Mouse (Mus musculus) kidney, embryonic 16.5 days (tissue): ENCODE measurements around the gene Grik4. TPM values are rescaled to one million over a fixed set of nuclear protein-coding genes. Genes with fewer than 3 reads are reported as not detected.

Source experiments
- ATAC-seq: fragments of 200-750 bp; cut with Nextera tagmentation; 2 replicates; pipeline ENCODE4 v1.8.0; 2017; ENCODE audit warnings: moderate TSS enrichment; ENCODE audit not compliant: low FRiP score, low TSS enrichment
- H3K27ac ChIP-seq: fragments of 300-500 bp; sonication (generic); 2 replicates; pipeline ENCODE4 v1.5.1; 2014; ENCODE audit warnings: low read length
- H3K27me3 ChIP-seq: fragments of 300-500 bp; sonication (generic); 2 replicates; pipeline ENCODE4 v1.6.1; 2014; ENCODE audit warnings: low read length, control low read depth, mixed read lengths; ENCODE audit not compliant: insufficient read depth
- H3K36me3 ChIP-seq: fragments of 300-500 bp; sonication (generic); 2 replicates; pipeline ENCODE4 v1.6.1; 2014; ENCODE audit warnings: low read length, control low read depth, mixed read lengths; ENCODE audit not compliant: insufficient read depth
- H3K4me1 ChIP-seq: fragments of 300-500 bp; sonication (generic); 2 replicates; pipeline ENCODE4 v1.6.1; 2014; ENCODE audit warnings: low read length, control low read depth, mixed read lengths; ENCODE audit not compliant: insufficient read depth
- H3K4me2 ChIP-seq: fragments of 300-500 bp; sonication (generic); replicated peaks from 2 replicates; pipeline ENCODE4 v1.6.1; 2014; ENCODE audit warnings: low read depth, low read length
- H3K4me3 ChIP-seq: fragments of 300-500 bp; sonication (generic); 2 replicates; pipeline ENCODE4 v1.5.1; 2014; ENCODE audit warnings: mild to moderate bottlenecking, low read length
- H3K9ac ChIP-seq: fragments of 300-500 bp; sonication (generic); replicated peaks from 2 replicates; pipeline ENCODE4 v1.6.1; 2014; ENCODE audit warnings: low read length
- H3K9me3 ChIP-seq: fragments of 300-500 bp; sonication (generic); 2 replicates; pipeline ENCODE4 v1.6.1; 2016; ENCODE audit warnings: low read length, control low read depth
- WGBS: fragments of 180-500 bp; shearing (Covaris S2); extraction: QIAGEN DNeasy Blood & Tissue Kit; methylation state at CpG from one replicate; pipeline ENCODE4 v1.1.7; 2014; 5-methylcytosine and 5-hydroxymethylcytosine counted together
- polyA plus RNA-seq: library from polyadenylated mRNA; unstranded; fragments of >200 nt; fragmentation: Nextera tagmentation; extraction: Ambion mirVana; gene quantifications from 2 replicates; pipeline ENCODE4 v1.2.1, GENCODE M21; 2015

Grik4 gene
- polyA plus RNA-seq, 1 experiment from 2014 or later, result 3.3 TPM

DNA sequence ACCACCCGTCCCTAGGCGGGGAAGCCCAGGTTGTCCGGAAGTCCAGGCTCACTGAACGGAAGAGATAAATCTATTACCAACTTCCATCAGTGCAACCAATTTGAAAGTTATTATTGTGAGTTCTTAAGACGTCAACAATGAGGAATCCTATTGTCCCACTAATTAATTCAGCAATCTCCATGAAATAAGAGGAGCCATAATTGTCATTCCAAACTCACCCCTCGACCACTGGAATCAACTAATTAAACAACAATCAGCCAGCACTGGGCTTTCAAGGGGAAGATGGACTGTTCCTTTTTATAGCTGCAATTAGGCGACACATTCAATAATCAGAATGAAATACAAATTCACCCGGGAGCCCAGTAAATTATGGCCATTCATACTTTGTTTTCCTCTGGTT is 58.7 kb downstream of the Grik4 start:
- ATAC-seq, result no peak
- Histone ChIP-seq H3K27ac (no peak overlapping the region), H3K27me3 (no peaks in the 10 kb centered on the region), H3K36me3 (no peaks in the 10 kb centered on the region), H3K9ac (no peak overlapping the region), H3K4me1 (peaks cover 37% of the 10 kb centered on the region), H3K4me2 (no peak overlapping the region), H3K4me3 (no peak overlapping the region), H3K9me3 (no peaks in the 10 kb centered on the region)
- WGBS, result 26% methylated on average over 8 of the region's 8 CpGs

DNA sequence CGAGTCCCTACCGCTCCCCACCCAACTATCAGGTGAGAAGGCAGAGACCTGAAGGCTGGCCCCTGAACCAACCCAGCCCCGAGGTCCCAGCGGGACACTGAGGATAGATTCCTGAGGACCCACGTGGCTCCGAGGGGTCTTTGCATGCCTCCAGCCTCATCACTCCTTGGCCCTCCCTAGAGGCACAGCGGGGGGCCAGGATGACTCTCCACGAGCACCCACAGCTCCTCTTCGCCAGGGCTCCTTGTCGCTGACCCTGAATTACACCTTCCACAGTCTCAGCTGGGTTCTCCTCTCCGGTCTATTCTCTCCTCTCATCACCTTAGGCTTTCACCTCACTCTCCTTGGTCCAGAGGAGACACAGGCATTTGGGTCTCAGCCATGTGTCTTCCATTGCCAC is 59.2 kb downstream of the Grik4 start:
- Histone ChIP-seq H3K4me2 (no peak overlapping the region), H3K4me1 (peaks cover 37% of the 10 kb centered on the region), H3K27ac (no peak overlapping the region), H3K27me3 (no peaks in the 10 kb centered on the region), H3K9me3 (no peaks in the 10 kb centered on the region), H3K36me3 (no peaks in the 10 kb centered on the region), H3K4me3 (no peak overlapping the region), H3K9ac (no peak overlapping the region)
- WGBS, result 54% methylated on average over 11 of the region's 11 CpGs
- ATAC-seq, result peak; percentile 29; the same call in 1 of the 2 replicates

DNA sequence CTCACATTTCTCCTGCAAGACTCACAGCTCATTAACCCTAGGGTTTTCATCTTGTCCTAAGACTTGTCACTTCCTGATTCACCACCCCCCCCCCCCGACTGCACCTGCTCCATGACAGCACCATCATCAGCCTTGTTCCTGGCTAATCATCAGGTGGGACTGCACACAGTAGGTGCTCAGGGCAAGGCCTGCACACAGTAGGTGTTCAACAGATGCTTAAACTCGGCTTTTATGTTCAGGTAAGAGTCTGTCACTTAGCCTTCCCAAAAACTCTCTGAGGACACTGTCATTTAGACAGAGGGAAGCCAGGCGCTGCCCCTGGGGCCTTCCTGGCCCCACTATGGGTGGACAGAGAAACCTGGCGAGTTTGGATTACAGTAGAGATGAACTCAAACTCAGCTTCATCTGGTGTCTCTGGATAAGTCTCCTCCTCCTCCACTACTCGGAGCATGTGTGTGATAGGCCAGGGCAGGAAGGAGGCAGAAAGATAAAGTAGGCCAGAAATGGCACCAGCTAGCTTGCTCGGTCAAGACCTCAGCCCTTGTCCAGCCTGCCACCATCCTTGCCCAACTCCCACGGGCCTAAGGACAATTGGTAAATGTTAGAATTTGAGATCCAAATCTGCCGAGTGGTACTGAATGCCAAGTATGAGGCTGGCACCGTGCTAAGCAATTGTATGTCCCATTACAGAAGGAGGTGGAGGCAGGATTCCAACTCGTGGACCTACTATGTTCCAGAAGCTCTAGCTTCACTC is 61.1 kb downstream of the Grik4 start:
- Histone ChIP-seq H3K27ac (no peak overlapping the region), H3K4me2 (no peak overlapping the region), H3K4me3 (no peak overlapping the region), H3K4me1 (peaks cover 34% of the 10 kb centered on the region), H3K9me3 (no peaks in the 10 kb centered on the region), H3K36me3 (no peaks in the 10 kb centered on the region), H3K27me3 (no peaks in the 10 kb centered on the region), H3K9ac (no peak overlapping the region)
- no peak for ATAC-seq
- WGBS, result 81% methylated on average over 10 of the region's 10 CpGs

DNA sequence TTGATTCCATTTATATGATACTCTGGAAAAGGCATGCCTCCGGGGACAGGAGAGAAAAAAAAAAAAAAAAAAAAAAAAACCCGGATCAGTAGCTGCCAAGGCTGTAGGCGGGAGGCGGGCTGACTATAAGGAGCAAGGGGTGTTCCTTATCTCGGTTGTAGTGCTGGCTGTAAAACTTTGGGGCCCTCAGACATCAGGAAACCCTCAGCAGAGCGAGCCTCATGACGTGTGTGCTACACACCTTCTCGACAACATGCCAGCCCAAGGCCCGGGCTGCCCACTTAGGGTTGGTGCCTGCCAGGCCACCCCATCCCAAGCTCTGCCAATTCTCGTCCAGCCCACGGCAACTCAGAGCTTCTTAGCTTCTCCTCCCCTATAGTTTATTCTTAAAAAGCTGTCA is 62.0 kb downstream of the Grik4 start:
- Histone ChIP-seq H3K9me3 (no peaks in the 10 kb centered on the region), H3K27ac (no peak overlapping the region), H3K4me2 (no peak overlapping the region), H3K4me1 (peaks cover 34% of the 10 kb centered on the region), H3K27me3 (0 out of 2 replicates have a peak, but pooled peaks cover 3% of the 10 kb centered on the region), H3K9ac (no peak overlapping the region), H3K4me3 (no peak overlapping the region), H3K36me3 (no peaks in the 10 kb centered on the region)
- ATAC-seq, result no peak
- WGBS, result 21% methylated on average over 11 of the region's 11 CpGs

DNA sequence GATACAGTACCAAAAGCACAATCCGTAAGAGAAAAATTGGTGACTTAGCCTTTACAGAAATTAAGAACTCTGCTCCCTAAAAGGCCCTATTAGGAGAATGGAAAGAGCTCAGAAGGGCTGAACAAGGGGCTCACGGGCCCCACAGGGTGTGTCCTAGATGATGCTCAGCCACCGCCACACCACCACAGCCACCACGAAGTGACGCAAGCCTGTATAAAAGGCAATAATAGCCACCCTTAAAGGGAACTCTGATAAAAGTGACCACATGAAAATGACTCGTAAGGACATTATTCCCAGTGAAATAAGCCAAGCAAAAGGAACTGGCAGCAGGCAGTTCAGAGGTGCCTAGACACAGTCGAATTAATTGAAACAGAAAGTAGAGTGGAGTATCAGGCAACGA is 63.3 kb downstream of the Grik4 start:
- no peak overlapping the region for H3K27ac ChIP-seq
- no peaks in the 10 kb centered on the region for H3K9me3 ChIP-seq
- WGBS, result 70% methylated on average over 8 of the region's 8 CpGs
- H3K4me2 ChIP-seq, result no peak overlapping the region
- H3K27me3 ChIP-seq, result 0 out of 2 replicates have a peak, but pooled peaks cover 3% of the 10 kb centered on the region
- peaks cover 28% of the 10 kb centered on the region for H3K4me1 ChIP-seq
- ATAC-seq, result no peak
- H3K36me3 ChIP-seq, result no peaks in the 10 kb centered on the region
- no peak overlapping the region for H3K4me3 ChIP-seq
- no peak overlapping the region for H3K9ac ChIP-seq

DNA sequence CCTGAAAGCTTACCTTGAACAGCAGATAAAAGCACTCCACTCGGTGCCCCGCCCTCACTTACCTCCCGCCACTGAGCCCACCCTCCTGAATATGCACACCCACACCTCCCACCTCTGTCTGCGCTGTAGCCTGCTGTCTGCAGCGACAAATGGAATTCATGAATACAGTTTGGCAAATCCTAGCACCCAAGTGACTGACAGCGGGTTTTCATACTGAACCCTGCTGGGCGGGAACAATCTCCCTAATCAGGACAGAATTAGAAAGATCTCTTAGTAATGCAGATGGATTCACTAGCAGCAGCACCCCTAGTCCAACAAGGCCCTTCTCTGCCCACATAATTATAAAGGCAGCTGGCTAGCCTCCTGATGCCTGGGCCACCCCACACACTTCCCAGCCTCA is 65.9 kb downstream of the Grik4 start:
- Histone ChIP-seq H3K4me1 (peaks cover 10% of the 10 kb centered on the region; the same call in 1 of the 2 replicates), H3K27me3 (0 out of 2 replicates have a peak, but pooled peaks cover 3% of the 10 kb centered on the region), H3K4me2 (no peak overlapping the region), H3K36me3 (no peaks in the 10 kb centered on the region), H3K27ac (no peak overlapping the region), H3K4me3 (no peak overlapping the region), H3K9ac (no peak overlapping the region), H3K9me3 (no peaks in the 10 kb centered on the region)
- WGBS, result 50% methylated on average over 7 of the region's 7 CpGs
- ATAC-seq, result no peak

DNA sequence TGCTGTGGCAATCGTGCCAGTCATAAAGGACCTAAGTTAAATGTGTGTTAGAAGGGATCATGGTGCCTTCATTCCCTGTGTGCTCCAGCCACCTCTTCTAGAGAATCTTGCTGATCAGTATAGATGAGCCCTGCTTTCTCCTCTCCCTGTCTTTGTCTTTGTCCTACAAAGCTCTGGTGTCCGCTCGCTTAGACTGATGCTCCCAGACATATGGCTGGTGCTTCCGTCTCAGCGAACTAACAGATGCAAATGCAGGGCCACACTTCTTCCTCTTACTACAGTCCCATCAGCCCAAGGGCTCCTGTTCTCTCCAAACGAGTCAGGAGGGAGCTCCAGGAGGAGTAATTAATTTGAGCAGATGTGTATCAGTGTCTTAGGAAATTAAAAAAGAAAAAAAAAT is 71.4 kb downstream of the Grik4 start:
- Histone ChIP-seq H3K4me1 (no peaks in the 10 kb centered on the region), H3K4me3 (no peak overlapping the region), H3K9ac (no peak overlapping the region), H3K9me3 (no peaks in the 10 kb centered on the region), H3K27ac (no peak overlapping the region), H3K36me3 (no peaks in the 10 kb centered on the region), H3K4me2 (no peak overlapping the region), H3K27me3 (0 out of 2 replicates have a peak, but pooled peaks cover 3% of the 10 kb centered on the region)
- ATAC-seq, result no peak
- WGBS, result 49% methylated on average over 6 of the region's 6 CpGs

DNA sequence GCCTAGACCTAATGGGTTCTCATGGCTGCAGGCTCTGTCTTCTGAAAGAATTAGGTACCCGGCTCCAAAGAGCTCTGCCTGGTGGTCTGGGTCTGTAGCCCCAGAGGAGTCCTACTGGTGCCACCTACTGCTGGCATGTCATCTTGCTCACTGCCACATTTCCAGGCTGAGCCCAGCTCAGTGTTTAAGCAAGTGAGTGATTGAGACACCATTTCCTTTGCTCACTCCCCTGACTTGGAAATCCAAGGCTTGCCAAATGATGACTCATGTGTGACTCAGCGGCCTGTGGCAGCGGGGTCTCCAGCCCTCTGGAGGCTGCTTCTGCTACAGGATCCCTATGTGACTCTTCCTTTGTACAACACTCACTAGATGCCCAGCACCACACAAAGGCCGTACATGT is 72.6 kb downstream of the Grik4 start:
- no peak for ATAC-seq
- no peaks in the 10 kb centered on the region for H3K9me3 ChIP-seq
- H3K36me3 ChIP-seq, result no peaks in the 10 kb centered on the region
- H3K4me2 ChIP-seq, result no peak overlapping the region
- H3K27me3 ChIP-seq, result no peaks in the 10 kb centered on the region
- no peak overlapping the region for H3K27ac ChIP-seq
- 78% methylated on average over 4 of the region's 4 CpGs for WGBS
- no peak overlapping the region for H3K4me3 ChIP-seq
- no peak overlapping the region for H3K9ac ChIP-seq
- H3K4me1 ChIP-seq, result no peaks in the 10 kb centered on the region

DNA sequence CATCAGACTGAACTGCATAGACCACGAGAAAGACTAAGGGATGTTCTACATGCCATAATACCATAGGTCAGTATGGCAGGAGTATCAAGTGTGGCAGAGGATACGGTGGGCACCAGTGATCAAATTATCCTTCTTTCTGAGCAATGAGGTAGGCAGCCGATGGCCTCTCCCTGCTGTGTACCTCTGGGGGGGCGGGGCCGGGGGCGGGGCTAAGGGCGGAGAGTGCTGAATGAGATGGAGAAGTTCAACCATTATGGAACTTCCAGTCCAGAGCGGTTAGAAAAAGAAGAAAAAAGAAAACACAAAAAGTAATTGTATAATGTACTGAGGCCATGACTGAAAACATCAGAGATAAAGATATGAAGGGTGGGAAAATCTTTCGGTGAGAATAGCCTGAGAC is 74.0 kb downstream of the Grik4 start:
- H3K4me1 ChIP-seq, result peaks cover 10% of the 10 kb centered on the region
- no peak for ATAC-seq
- no peaks in the 10 kb centered on the region for H3K36me3 ChIP-seq
- no peak overlapping the region for H3K4me3 ChIP-seq
- H3K27me3 ChIP-seq, result no peaks in the 10 kb centered on the region
- no peak overlapping the region for H3K27ac ChIP-seq
- H3K9ac ChIP-seq, result no peak overlapping the region
- H3K4me2 ChIP-seq, result no peak overlapping the region
- H3K9me3 ChIP-seq, result no peaks in the 10 kb centered on the region
- 38% methylated on average over 9 of the region's 9 CpGs for WGBS

DNA sequence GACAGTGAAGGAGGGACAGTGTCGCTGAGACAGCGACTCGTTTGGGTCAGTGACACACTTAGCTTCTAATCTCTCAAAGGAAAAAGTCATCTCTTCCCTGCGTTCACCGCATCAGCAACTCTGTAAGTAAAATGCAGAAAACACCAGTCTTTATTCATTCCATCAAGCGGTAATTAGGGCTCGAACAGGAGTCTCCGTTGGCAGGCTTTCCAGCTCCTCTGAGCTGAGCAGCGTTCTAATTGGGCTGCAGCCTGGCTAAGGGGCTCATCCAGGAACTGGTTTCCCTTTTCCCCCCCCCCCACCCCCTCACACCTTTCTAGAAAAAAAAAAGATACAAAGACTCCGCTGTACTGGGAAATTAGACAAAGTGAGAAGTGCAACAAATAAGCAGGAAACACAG is 75.8 kb downstream of the Grik4 start:
- ATAC-seq, result no peak
- WGBS, result 68% methylated on average over 10 of the region's 10 CpGs
- Histone ChIP-seq H3K27ac (no peak overlapping the region), H3K4me1 (peaks cover 15% of the 10 kb centered on the region), H3K36me3 (no peaks in the 10 kb centered on the region), H3K9me3 (no peaks in the 10 kb centered on the region), H3K4me2 (no peak overlapping the region), H3K9ac (no peak overlapping the region), H3K27me3 (no peaks in the 10 kb centered on the region), H3K4me3 (no peak overlapping the region)
